7 mouse cellular contexts compared by ENCODE assay signal in the genomic region with DNA sequence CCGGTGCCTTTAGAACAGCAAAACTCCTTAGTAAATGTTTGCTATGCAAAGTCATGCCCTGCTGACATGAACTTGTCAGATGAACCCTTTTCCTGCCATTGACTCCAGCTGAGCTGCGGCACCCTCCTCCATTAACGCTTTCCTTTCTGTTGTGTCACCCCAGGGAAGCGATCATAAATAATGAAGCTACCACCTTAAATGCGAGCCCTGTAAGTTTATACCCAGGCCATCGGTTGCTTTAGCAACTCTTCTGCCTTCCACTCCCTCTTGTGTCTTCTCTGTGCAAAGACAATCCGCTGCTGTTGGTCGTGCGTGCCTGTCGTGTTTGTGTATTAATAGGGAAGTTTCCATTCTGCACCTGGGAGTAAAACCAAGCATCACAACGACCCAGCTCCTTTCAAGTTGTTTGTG. TPM values are rescaled to one million over a fixed set of nuclear protein-coding genes. Genes with fewer than 3 reads are reported as not detected.
DNase-seq lines count a peak whose midpoint lies in the region; ATAC-seq lines count a peak whose summit lies in the region.

No protein-coding gene starts in this region.

- DNase-seq in midbrain, embryonic 10.5 days (ENCODE audit: low spot score) = no peak
- DNase-seq in midbrain, embryonic 11.5 days (ENCODE audit: low spot score, missing footprints) = no peak
- DNase-seq in cerebellum, postnatal 14 days = peak; percentile 60 to 62
- DNase-seq in hindbrain, embryonic 11.5 days (ENCODE audit: low spot score) = peak; percentile 25
- DNase-seq in spleen, adult 18-20 months = no peak

- peak overlapping the region; percentile 18; the same call in 1 of the 2 replicates for H3K4me3 ChIP-seq in midbrain, embryonic 10.5 days
- H3K4me3 ChIP-seq in midbrain, embryonic 11.5 days (ENCODE audit: low read depth, low read length) = no peak overlapping the region
- H3K4me3 ChIP-seq in hindbrain, embryonic 11.5 days (ENCODE audit: low read depth, low read length) = no peak overlapping the region
- no peak overlapping the region for H3K4me3 ChIP-seq in liver, embryonic 12.5 days
- 0 out of 2 replicates have a peak overlapping the region, but pooled peaks have one; percentile 2 for H3K4me3 ChIP-seq in stomach, embryonic 16.5 days (replicated peaks; ENCODE audit: low read length)

- no peak overlapping the region for H3K27ac ChIP-seq in midbrain, embryonic 10.5 days (replicated peaks)
- H3K27ac ChIP-seq in midbrain, embryonic 11.5 days (ENCODE audit: low read depth, low read length) = no peak overlapping the region
- no peak overlapping the region for H3K27ac ChIP-seq in hindbrain, embryonic 11.5 days (ENCODE audit: low read depth, low read length)
- no peak overlapping the region for H3K27ac ChIP-seq in liver, embryonic 12.5 days
- no peak overlapping the region for H3K27ac ChIP-seq in stomach, embryonic 16.5 days (ENCODE audit: low read length)

- ATAC-seq in midbrain, embryonic 11.5 days (ENCODE audit: low FRiP score) = no peak
- no peak for ATAC-seq in hindbrain, embryonic 11.5 days (ENCODE audit: low FRiP score)
- ATAC-seq in liver, embryonic 12.5 days = no peak
- no peak for ATAC-seq in stomach, embryonic 16.5 days (ENCODE audit: insufficient read depth, low FRiP score)

- no peaks in the 10 kb centered on the region for H3K9me3 ChIP-seq in midbrain, embryonic 10.5 days (replicated peaks)
- H3K9me3 ChIP-seq in midbrain, embryonic 11.5 days (ENCODE audit: control insufficient read depth, low read length) = no peaks in the 10 kb centered on the region
- H3K9me3 ChIP-seq in hindbrain, embryonic 11.5 days (ENCODE audit: control insufficient read depth, low read length) = no peaks in the 10 kb centered on the region
- no peaks in the 10 kb centered on the region for H3K9me3 ChIP-seq in liver, embryonic 12.5 days (replicated peaks)
- no peaks in the 10 kb centered on the region for H3K9me3 ChIP-seq in stomach, embryonic 16.5 days (replicated peaks; ENCODE audit: control insufficient read depth, low read length)

- no peak overlapping the region for H3K4me2 ChIP-seq in midbrain, embryonic 11.5 days
- no peak overlapping the region; the same call in 1 of the 2 replicates for H3K4me2 ChIP-seq in hindbrain, embryonic 11.5 days (replicated peaks; ENCODE audit: low read depth, low read length)
- H3K4me2 ChIP-seq in liver, embryonic 12.5 days = peak overlapping the region; percentile 19; the same call in 1 of the 2 replicates
- peak overlapping the region; percentile 70 for H3K4me2 ChIP-seq in stomach, embryonic 16.5 days (ENCODE audit: low read depth, low read length)

- H3K27me3 ChIP-seq in midbrain, embryonic 10.5 days (ENCODE audit: low read depth, poor library complexity, severe bottlenecking) = peaks cover 64% of the 10 kb centered on the region
- H3K27me3 ChIP-seq in midbrain, embryonic 11.5 days (ENCODE audit: control insufficient read depth, insufficient read depth, low read length) = peaks cover 28% of the 10 kb centered on the region
- H3K27me3 ChIP-seq in hindbrain, embryonic 11.5 days (ENCODE audit: control insufficient read depth, insufficient read depth, low read length) = peaks cover 27% of the 10 kb centered on the region
- peaks cover 71% of the 10 kb centered on the region for H3K27me3 ChIP-seq in liver, embryonic 12.5 days (replicated peaks)
- peaks cover 4% of the 10 kb centered on the region; the same call in 1 of the 2 replicates for H3K27me3 ChIP-seq in stomach, embryonic 16.5 days (ENCODE audit: control insufficient read depth, insufficient read depth, low read length)

- WGBS in midbrain, embryonic 10.5 days = 13% methylated on average over 11 of the region's 11 CpGs
- 9% methylated on average over 11 of the region's 11 CpGs for WGBS in midbrain, embryonic 11.5 days
- 6% methylated on average over 11 of the region's 11 CpGs for WGBS in hindbrain, embryonic 11.5 days
- 8% methylated on average over 11 of the region's 11 CpGs for WGBS in liver, embryonic 12.5 days (ENCODE audit: insufficient replicate concordance)
- WGBS in stomach, embryonic 16.5 days = 5% methylated on average over 11 of the region's 11 CpGs

- H3K36me3 ChIP-seq in midbrain, embryonic 10.5 days = no peaks in the 10 kb centered on the region
- no peaks in the 10 kb centered on the region for H3K36me3 ChIP-seq in midbrain, embryonic 11.5 days (ENCODE audit: control insufficient read depth, insufficient read depth, low read length)
- H3K36me3 ChIP-seq in hindbrain, embryonic 11.5 days (ENCODE audit: control insufficient read depth, insufficient read depth, low read length) = no peaks in the 10 kb centered on the region
- no peaks in the 10 kb centered on the region for H3K36me3 ChIP-seq in liver, embryonic 12.5 days
- H3K36me3 ChIP-seq in stomach, embryonic 16.5 days (ENCODE audit: control insufficient read depth, insufficient read depth, low read length) = no peaks in the 10 kb centered on the region

- no peak overlapping the region for H3K9ac ChIP-seq in midbrain, embryonic 11.5 days (ENCODE audit: low read length)
- no peak overlapping the region for H3K9ac ChIP-seq in hindbrain, embryonic 11.5 days (ENCODE audit: low read depth, low read length)
- H3K9ac ChIP-seq in liver, embryonic 12.5 days = no peak overlapping the region
- no peak overlapping the region for H3K9ac ChIP-seq in stomach, embryonic 16.5 days (ENCODE audit: low read length)

- peaks cover 39% of the 10 kb centered on the region for H3K4me1 ChIP-seq in midbrain, embryonic 10.5 days
- H3K4me1 ChIP-seq in midbrain, embryonic 11.5 days (ENCODE audit: control insufficient read depth, insufficient read depth, low read length) = peaks cover 16% of the 10 kb centered on the region
- H3K4me1 ChIP-seq in hindbrain, embryonic 11.5 days (replicated peaks; ENCODE audit: control insufficient read depth, insufficient read depth, low read length) = peaks cover 9% of the 10 kb centered on the region
- H3K4me1 ChIP-seq in liver, embryonic 12.5 days = peaks cover 30% of the 10 kb centered on the region
- H3K4me1 ChIP-seq in stomach, embryonic 16.5 days (ENCODE audit: control insufficient read depth, insufficient read depth, low read length) = peaks cover 16% of the 10 kb centered on the region

RNA-seq across cellular contexts. Expression of a gene that starts 3.0 kb away (rescaled TPM):
- 10.3 and 10.8 TPM in 2 replicates for polyA plus RNA-seq in midbrain, embryonic 10.5 days (2016; fragmentation: Nextera tagmentation; extraction: Ambion mirVana)
- 7.2 and 8.8 TPM in 2 replicates for polyA plus RNA-seq in midbrain, embryonic 11.5 days (2014; fragmentation: Nextera tagmentation; extraction: Ambion mirVana)
- 13.7 and 14.8 TPM in 2 replicates for polyA plus RNA-seq in hindbrain, embryonic 11.5 days (2014; fragmentation: Nextera tagmentation; extraction: Ambion mirVana)
- 1.1 TPM in 2 replicates for polyA plus RNA-seq in liver, embryonic 12.5 days (2016; fragmentation: Nextera tagmentation; extraction: Ambion mirVana)
- polyA plus RNA-seq in stomach, embryonic 16.5 days (2015; fragmentation: Nextera tagmentation; extraction: Ambion mirVana) = 19.4 and 24.0 TPM in 2 replicates

Comparison
In these comparisons a context has a peak if more than half of its experiments do, and no peak if none do; other contexts are left out.
1. H3K4me3 ChIP-seq: peak in midbrain, embryonic 10.5 days (single experiment) and stomach, embryonic 16.5 days (single experiment); none in midbrain, embryonic 11.5 days (single experiment), hindbrain, embryonic 11.5 days (single experiment) and liver, embryonic 12.5 days (single experiment).
2. DNase-seq: peak in cerebellum, postnatal 14 days (2 of 2) and hindbrain, embryonic 11.5 days (single experiment); none in midbrain, embryonic 10.5 days (single experiment), midbrain, embryonic 11.5 days (single experiment) and spleen, adult 18-20 months (0 of 2).
3. H3K4me2 ChIP-seq: peak in liver, embryonic 12.5 days (single experiment) and stomach, embryonic 16.5 days (single experiment); none in midbrain, embryonic 11.5 days (single experiment) and hindbrain, embryonic 11.5 days (single experiment).